Mouse (Mus musculus): ENCODE results near the gene Trpc2.

Gene Trpc2

DNA sequence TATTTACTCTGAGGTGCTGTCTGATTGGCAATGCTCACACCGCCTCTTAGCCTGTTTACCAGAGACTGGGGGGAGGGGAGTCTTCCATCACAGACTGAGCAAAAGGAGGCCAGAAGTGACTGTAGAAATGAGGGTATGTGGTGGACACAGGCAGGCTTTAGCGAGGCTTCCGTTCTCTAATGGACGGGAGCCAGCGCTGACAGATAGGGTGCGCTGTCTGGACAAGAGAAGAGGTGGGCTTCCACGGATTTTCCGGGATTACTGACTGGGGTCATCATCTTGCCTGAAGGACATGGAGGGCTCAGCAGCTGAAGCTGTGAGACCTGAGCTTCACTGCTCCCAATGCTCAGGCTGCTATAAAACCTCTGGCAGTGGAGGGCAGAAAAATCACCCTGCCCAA is 19.3 kb downstream of the Trpc2 start:
- DNase-seq (ENCODE audit: extremely low read depth, low read depth): no peak

DNA sequence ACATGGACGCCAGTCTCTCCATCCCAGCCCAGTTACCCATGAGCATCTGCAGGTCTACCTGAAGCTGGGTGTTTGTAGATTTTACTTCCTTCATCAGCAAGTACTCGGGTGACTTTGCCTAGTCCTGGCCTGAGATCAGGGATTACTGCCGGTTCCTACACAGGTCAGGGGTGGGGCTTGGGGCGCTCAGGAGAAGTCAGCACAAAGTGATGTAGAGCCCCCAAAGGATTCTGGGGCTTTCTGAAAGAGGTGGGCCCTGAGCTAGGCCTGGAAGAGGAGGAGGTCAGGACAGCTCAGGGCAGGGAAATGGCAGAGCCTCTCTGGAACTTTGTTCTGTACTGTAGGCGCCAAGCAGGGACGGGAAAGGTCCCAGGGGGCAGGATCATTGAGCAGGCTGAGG is 19.8 kb downstream of the Trpc2 start:
- DNase-seq (ENCODE audit: extremely low read depth, low read depth): no peak

DNA sequence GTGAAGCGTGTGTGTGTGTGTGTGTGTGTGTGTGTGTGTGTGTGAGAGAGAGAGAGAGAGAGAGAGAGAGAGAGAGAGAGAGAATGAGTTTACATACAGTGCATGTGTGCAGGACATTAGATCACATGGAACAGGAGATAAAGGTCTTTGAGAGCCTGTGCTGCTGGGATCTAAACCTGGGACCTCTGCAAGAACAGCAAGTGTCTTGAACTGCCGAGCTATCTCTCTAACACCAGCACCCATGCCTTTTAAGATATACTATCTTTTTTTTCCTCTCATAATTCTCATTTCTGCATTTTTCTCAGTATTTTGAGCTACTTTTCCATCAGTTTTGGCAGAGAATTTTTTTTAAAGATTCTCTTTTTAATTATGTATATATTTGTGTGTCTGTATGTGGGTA is 20.6 kb downstream of the Trpc2 start:
- no peak for DNase-seq (ENCODE audit: extremely low read depth, low read depth)

DNA sequence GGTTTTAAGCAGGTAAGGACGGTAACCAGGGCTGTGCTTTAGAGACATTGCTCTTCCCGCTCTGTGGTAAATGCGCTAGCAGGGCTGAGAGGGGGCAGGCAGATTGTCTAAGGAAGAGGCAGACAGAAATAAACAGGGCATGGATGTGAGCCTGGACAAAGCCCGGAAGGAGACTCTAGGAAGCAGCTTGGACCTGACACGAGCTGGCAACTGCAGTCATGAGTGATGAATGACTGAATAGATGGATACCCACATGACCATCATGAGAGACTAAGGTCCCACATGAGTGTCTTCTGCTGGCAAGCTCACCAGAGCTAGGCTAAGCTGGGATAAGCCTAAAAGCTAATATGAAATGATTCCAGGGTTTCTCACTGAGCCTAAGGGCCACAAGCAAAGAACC is 21.2 kb downstream of the Trpc2 start:
- no peak for DNase-seq (ENCODE audit: extremely low read depth, low read depth)

DNA sequence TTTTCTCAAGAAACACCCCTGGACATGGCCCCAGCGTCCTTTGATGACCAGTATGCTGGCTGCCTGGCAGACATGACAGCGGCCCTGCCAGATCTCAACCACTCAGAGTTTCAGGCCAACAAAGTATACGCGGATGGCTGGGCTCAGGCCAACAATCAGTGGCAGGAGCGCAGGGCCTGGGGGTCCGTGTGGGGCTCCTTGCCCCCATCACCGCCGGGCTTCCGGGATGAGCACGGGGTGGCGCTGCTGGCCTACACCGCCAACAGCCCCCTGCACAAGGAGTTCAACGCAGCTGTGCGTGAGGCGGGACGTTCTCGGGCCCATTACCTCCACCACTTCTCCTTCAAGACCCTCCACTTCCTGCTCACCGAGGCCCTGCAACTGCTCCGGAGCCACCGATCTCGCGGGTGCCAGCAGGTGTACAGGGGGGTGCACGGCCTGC is 23.8 kb downstream of the Trpc2 start:
- no peak for DNase-seq (ENCODE audit: extremely low read depth, low read depth)

DNA sequence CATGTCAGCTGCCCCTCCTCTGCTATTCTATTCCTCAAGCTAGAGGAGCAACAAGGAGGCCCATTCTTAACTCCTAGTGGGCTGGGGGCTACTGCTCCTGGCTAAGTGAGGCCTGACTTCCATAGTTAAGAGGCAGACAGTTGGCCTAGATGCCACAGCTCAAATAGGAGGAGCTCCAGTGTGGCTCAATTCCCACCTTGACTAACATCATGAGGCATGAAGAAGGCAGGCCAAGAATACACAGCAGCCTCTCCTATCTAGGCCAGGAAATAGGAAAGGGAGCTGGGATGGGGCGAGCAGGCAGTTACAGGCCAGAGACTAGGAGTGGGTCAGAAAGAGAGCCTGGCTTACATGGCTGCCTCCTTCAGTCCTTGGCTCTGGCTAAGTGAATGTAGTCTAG is 25.3 kb downstream of the Trpc2 start:
- DNase-seq (ENCODE audit: extremely low read depth, low read depth): no peak

DNA sequence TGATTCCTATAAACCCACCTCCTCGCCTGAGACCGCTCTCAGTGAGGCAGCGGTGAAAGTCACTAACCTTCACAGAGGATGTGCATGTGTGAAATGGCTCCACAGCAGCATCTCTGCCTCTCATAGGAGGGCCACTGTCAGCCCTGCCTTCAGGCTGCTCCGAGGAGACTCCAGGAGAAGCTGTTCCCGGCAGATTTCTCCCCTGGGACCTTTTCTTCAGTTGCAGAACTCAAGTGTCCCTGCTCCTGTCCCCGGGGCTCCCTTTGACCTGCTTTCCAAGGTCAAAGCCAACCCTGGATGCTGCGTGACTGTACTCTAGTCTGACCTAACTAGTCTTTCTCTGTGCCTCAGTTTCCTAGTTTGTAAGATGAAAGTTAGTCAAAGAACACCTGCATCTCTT is 26.3 kb downstream of the Trpc2 start, which contains the start of gene Art5:
Gene Art5 (minus strand): TSS at position 319 of the 400 bp plus-strand sequence.
- no peak for DNase-seq (ENCODE audit: extremely low read depth, low read depth)

DNA sequence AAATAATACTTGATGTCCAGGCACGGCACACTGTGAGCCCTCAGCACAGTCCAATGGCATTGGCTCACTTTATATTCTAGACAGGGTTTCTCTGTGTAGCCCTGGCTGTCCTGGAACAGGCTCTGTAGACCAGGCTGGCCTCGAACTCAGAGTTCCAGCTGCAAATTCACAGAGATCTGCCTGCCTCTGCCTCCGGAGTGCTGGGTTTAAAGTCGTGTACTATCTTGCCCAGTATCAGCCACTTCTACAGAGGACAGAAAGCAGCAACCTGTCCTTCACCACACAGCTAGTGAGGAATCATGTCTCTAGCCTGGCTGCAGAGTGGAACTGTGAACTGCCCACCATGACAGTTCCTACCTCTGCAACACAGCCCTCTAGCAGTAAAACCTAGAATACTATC is 26.8 kb downstream of the Trpc2 start:
- DNase-seq (ENCODE audit: extremely low read depth, low read depth): no peak

DNA sequence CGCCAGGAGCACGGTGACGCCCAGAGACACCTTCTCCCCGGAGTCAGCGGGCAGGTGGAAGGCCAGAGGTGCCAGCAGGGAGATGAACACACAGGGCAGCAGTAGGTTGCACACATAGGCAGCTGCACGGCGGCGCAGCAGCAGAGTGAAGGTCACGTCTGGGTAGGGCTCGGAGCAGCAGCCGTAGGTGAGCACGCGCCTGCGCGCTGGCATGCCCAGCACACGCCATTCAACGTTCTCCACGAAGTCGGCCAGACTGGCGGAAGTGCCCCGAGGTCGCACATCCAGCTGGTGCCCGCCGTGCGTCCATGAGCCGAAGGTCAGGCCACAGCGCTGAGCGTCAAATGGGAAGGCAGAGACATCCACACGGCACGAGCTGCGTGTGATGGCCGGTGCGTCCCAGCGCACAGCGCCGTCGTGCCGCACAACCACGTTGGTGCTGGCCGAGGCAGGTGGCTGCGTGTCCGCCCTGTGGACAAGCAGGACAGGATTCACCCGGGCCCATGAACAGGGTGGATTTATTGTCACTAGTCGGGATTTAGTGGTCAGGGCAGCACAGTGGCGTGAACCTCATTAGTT is 30.3 kb downstream of the Trpc2 start:
- DNase-seq (ENCODE audit: extremely low read depth, low read depth): no peak

DNA sequence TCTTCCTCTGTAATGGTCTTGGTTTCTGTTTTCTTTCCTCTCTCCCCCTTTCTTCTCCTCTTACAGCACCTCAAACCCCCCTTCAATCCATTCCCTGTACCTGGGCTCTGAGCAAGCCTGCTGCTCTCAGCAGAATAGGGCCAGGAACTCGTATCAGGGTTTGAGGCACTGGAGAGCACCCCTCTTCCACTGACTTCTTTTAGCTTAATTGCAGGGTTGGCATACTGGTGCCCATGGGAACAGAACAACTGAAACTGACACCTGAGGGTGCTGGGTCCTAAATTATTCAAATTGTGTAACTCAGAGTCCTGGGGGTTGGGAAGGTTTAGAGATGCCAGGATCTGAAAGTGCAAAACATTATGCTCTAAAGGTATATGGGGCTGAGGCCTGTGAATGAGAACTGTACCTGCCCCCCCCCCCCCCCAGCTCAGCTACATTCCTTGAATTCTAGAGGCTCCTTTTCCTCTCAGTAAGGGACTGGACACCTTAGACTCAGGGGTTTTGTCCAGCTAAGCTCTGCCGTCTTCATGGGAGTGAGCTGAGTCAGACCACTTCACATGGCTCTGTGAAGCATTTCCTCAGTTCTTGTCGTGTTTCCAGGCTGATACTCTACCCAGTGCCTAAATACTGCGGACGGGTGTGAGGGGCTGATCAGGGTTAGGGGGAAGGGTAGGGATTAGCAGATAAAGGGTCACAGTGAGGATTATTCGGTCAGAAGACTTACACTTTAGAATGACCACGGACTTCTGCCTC is 33.8 kb downstream of the Trpc2 start, which contains the start of gene Chrna10:
Gene Chrna10 (minus strand): TSS at position 250 of the 753 bp plus-strand sequence.
- DNase-seq (ENCODE audit: extremely low read depth, low read depth): no peak

DNA sequence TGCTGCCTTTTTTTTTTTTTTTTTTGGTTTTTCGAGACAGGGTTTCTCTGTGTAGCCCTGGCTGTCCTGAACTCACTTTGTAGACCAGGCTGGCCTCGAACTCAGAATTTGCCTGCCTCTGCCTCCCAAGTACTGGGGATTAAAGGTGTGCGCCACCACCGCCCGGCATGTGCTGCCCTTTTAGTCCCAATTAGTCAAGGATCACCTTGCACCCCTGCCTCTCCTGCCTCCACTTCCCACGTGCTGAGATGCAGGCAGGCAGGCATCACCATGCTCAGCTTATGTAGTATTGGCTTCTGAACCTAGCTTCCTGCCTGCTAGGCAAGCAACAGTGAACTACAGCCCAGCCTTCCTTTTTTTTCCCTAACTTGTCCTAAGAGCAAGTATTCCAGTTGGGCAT is 34.5 kb downstream of the Trpc2 start:
- no peak for DNase-seq (ENCODE audit: extremely low read depth, low read depth)

DNA sequence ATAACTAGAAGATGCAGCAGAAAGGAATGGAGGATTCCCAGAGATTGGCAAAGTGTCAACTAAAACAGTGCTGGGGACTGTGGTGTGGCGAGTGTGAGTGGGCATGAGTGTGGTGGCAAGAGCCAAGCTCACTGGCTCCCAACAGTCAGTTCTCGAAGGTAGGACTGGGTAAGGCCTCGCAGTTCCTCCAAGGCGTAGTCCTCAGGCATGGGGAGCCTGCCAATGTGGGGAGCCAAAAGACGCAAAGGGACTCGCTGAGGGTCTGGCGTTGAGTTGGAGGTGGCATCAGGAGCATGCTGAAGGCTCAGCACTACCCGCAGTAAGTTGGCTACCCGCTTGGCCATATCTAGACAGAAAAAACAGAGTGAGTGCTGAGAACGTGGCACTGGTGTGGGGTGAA is 37.4 kb downstream of the Trpc2 start:
- no peak for DNase-seq (ENCODE audit: extremely low read depth, low read depth)

DNA sequence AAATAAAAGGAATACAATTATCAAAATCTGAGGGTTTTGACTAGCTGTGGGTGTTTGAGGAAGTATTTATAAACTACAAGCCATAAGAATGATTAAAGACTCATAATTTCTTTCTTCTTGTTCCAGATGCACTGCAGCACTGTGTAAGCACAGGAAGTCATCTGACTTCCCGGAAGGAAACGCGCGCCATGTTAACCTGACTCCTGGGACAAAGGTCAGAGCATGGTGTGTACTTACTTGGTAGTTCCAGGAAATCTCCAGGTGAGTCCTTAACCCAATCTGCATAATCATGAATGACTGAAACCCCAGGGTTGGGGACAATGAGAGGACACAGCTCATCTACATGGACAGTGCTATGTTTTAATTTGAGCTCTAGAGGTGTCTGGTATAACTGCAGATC is 49.5 kb downstream of the Trpc2 start:
- no peak for DNase-seq (ENCODE audit: extremely low read depth, low read depth)

DNA sequence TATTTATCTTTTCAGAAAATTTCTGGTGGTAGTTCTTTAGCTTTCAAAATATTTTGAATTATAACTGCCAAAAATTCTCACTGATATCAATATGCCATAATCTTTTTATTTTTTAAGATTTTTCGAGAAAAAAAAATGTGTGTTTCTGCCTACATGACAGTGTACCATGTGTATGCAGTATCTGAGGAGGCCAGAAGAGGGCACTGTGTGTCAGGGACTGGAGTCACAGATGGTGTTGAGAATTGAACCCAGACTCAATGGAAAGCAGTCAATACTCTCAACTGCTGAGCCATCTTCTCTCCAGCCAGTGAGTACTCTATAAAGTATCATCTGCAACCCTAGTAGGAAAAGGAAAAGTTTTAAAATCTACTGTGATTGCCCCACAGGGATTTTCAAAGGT is 54.5 kb downstream of the Trpc2 start:
- peak; percentile 18 for DNase-seq (ENCODE audit: extremely low read depth, low read depth)

DNA sequence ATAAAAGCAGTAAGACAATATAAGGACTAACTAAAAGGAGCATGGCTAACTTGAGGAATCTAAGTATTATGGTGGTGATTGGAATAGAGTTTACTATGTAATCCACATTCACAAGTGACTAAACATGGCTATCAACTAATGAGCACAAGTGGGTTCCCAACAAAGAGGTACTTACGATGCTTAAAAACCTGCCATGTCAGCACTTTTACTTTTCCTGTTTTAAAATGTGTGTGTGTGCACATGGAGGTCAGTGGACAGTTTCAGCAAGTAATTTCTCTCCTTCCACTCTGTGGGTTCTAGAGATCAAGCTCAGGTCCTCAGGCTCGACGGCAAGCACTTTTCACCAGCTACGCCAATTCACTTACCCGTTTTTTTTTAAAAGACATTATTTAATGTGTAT is 55.0 kb downstream of the Trpc2 start:
- DNase-seq (ENCODE audit: extremely low read depth, low read depth): no peak
